Mouse (Mus musculus) CH12.LX (cell line): ENCODE measurements around the gene Sema3b.

Source experiments
- CHD1 ChIP-seq: IDR thresholded peaks from 2 replicates; pipeline ENCODE4 v1.6.1; 2012; ENCODE audit warnings: low read depth, low read length, improper control_type of control experiment, inconsistent platforms
- CTCF ChIP-seq, 2 experiments: IDR thresholded peaks in 1 of 2; conservative IDR thresholded peaks in 1 of 2; 2 replicates each; pipeline ENCODE4 v1.5.1; 2011 to 2012; ENCODE audit warnings: low read depth in 2 of 2, low read length in 2 of 2, improper control_type of control experiment in 1 of 2, inconsistent platforms in 1 of 2, mild to moderate bottlenecking in 1 of 2, moderate library complexity in 1 of 2
- POLR2A ChIP-seq: IDR thresholded peaks from 2 replicates; pipeline ENCODE4 v1.6.1; 2011; ENCODE audit warnings: low read depth, mild to moderate bottlenecking, improper control_type of control experiment, low read length
- RAD21 ChIP-seq: IDR thresholded peaks from 2 replicates; pipeline ENCODE4 v1.6.1; 2011; ENCODE audit warnings: low read depth, mild to moderate bottlenecking, low read length, improper control_type of control experiment, moderate library complexity

DNA sequence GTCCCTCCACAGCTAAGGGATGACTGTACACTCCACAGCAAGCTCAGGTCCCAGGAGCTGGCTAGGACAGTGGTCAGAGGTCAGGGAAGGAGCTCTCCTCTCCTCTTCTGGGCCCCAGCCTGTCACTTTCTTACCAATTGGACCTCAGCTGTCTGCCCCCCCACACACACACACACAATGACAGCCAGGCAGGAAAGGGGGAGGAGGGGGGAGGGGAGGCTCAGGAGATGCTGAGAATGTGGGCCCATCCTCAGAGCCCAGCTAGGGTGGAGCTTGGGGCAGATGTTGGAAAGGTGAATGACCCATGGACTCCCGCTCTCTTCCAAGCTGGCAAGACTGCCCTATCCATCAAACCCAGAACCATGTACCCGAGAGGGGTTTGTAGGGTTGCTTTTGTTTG lies 2.0 kb downstream of the Sema3b start:
- no peak for TF ChIP-seq CTCF (conservative IDR thresholded peaks at IDR 0.05 in 1 of 2, IDR thresholded peaks at IDR 0.05 in 1 of 2; ENCODE audit: low read depth in 2 of 2, low read length in 2 of 2)
- no peak for TF ChIP-seq POLR2A
- TF ChIP-seq CHD1, result no peak
- no peak for TF ChIP-seq RAD21
